Mouse (Mus musculus): ENCODE results near the gene Sec24d.

- TF ChIP-seq POLR2A (IDR thresholded peaks at IDR 0.05; ENCODE audit: borderline replicate concordance, extremely low read depth, low read depth, low read length) (0 out of 2 replicates have a peak, but pooled peaks have one; percentile 10), CTCF (IDR thresholded peaks at IDR 0.05; ENCODE audit: insufficient read depth, low read length) (no peak)
These were observed 31.3 kb upstream of the Sec24d start, which contains the start of gene Synpo2 for GRCm38 (mm10) chr3:123235921-123236320.

Measured in lung, adult 2 months (tissue).